Mouse (Mus musculus) midbrain, embryonic 10.5 days (tissue): ENCODE results near the gene BC080695. TPM values are rescaled to one million over a fixed set of nuclear protein-coding genes. Genes with fewer than 3 reads are reported as not detected.
"Not testable (repeated sequence)": the region's sequence is repeated elsewhere in the genome, so short reads cannot be mapped to it uniquely, and the experiment has no call there.

Source experiments
- DNase-seq: peaks from one replicate; pipeline ENCODE4 v3.0.0-alpha.2; 2017; ENCODE audit warnings: low spot score
- H3K27ac ChIP-seq: fragments of 300-500 bp; sonication (generic); replicated peaks from 2 replicates; pipeline ENCODE4 v1.5.1; 2016; ENCODE audit warnings: mild to moderate bottlenecking
- H3K27me3 ChIP-seq: fragments of 300-500 bp; sonication (generic); 2 replicates; pipeline ENCODE4 v1.6.1; 2016; ENCODE audit warnings: low read depth, mild to moderate bottlenecking; ENCODE audit not compliant: poor library complexity, severe bottlenecking
- H3K36me3 ChIP-seq: fragments of 300-500 bp; sonication (generic); 2 replicates; pipeline ENCODE4 v1.6.1; 2016; ENCODE audit warnings: mild to moderate bottlenecking, moderate library complexity
- H3K4me1 ChIP-seq: fragments of 300-500 bp; sonication (generic); 2 replicates; pipeline ENCODE4 v1.6.1; 2016
- H3K4me3 ChIP-seq: fragments of 300-500 bp; sonication (generic); 2 replicates; pipeline ENCODE4 v1.5.1; 2016; ENCODE audit warnings: mild to moderate bottlenecking, moderate library complexity
- H3K9me3 ChIP-seq: fragments of 300-500 bp; sonication (generic); replicated peaks from 2 replicates; pipeline ENCODE4 v1.6.1; 2016; ENCODE audit warnings: mild to moderate bottlenecking
- WGBS: fragments of 180-500 bp; shearing (Covaris S2); methylation state at CpG from one replicate; pipeline ENCODE4 v1.1.7; 2016; 5-methylcytosine and 5-hydroxymethylcytosine counted together
- polyA plus RNA-seq: library from polyadenylated mRNA; unstranded; fragments of >200 nt; fragmentation: Nextera tagmentation; extraction: Ambion mirVana; gene quantifications from 2 replicates; pipeline ENCODE4 v1.2.1, GENCODE M21; 2016

BC080695 gene
- not detected in 2 replicates for polyA plus RNA-seq

DNA sequence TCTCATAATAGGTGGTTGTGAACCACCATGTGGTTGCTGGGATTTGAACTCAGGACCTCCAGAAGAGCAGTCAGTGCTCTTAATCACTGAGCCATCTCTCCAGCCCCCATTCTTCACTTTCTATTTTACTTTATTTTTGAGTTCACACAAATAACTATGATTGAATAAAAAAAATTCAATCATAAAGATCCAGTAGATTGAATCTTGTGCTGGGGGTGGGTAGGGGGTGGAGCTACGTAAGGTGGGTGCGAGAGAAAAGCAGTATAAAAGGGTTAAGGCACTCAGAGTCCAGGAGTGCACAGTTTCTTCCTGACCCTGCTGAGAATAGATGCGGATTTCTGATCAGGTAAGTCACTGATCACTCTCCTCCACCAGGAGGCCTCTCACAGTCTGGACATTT is at the start of gene BC080695, which contains the start of gene Gm13057:
BC080695 (plus strand) TSS at position 301 of the 400 bp plus-strand sequence.
Gm13057 (plus strand) TSS at position 310 of the 400 bp plus-strand sequence.
- not testable (repeated sequence) for H3K9me3 ChIP-seq, DNase-seq, H3K4me1 ChIP-seq, H3K27me3 ChIP-seq, H3K36me3 ChIP-seq, H3K27ac ChIP-seq, H3K4me3 ChIP-seq
- no CpG with 5 or more reads among the region's 3 CpGs for WGBS

DNA sequence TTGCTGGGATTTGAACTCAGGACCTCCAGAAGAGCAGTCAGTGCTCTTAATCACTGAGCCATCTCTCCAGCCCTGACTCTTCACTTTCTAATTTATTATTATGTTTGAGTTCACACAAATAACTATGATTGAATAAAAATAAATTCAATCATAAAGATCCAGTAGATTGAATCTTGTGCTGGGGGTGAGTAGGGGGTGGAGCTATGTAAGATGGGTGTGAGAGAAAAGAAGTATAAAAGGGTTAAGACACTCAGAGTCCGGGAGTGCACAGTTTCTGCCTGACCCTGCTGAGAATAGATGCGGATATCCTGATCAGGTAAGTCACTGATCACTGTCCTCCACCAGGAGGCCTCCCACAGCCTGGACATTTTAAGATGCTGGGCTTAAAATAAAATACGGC is 40.5 kb upstream of the BC080695 start, which contains the start of gene Gm13043:
Gm13043 (plus strand) TSS at position 301 of the 400 bp plus-strand sequence.
- Histone ChIP-seq H3K27me3 (no peaks in the 10 kb centered on the region), H3K4me3 (no peak within 1 kb of the TSS), H3K27ac (no peak within 1 kb of the TSS), H3K4me1 (no peaks in the 10 kb centered on the region), H3K9me3 (peaks cover 12% of the 10 kb centered on the region; the same call in 1 of the 2 replicates), H3K36me3 (no peaks in the 10 kb centered on the region)
- WGBS = 81% methylated on average over 3 of the region's 3 CpGs
- no peak for DNase-seq

DNA sequence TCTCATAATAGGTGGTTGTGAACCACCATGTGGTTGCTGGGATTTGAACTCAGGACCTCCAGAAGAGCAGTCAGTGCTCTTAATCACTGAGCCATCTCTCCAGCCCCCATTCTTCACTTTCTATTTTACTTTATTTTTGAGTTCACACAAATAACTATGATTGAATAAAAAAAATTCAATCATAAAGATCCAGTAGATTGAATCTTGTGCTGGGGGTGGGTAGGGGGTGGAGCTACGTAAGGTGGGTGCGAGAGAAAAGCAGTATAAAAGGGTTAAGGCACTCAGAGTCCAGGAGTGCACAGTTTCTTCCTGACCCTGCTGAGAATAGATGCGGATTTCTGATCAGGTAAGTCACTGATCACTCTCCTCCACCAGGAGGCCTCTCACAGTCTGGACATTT is 15.8 kb upstream of the BC080695 start, which contains the start of gene Gm13040:
Gm13040 (plus strand) TSS at position 301 of the 400 bp plus-strand sequence.
- not testable (repeated sequence) for H3K36me3 ChIP-seq, H3K27ac ChIP-seq, H3K4me1 ChIP-seq, H3K27me3 ChIP-seq, H3K4me3 ChIP-seq, DNase-seq, H3K9me3 ChIP-seq
- no CpG with 5 or more reads among the region's 3 CpGs for WGBS

DNA sequence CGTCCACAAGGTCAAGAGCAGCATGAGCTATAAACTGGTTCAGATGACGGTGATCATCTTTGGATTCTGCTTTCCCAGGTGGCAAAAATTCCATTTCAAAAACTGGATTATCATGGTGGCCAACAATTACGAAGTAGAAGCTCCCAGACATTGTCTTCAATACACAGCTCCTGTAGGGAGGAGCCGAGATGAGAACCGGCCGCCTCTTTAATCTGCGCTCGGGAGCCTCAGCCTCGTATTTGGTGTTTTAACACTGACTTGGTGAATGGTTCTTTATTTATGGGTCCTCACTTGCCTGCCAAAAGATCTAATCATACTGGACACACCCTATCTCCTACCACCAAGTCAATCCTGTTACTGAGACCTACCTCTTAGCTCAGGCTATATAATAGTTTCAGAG is 60.4 kb downstream of the BC080695 start:
- not testable (repeated sequence) for H3K4me3 ChIP-seq, H3K27ac ChIP-seq, H3K36me3 ChIP-seq, DNase-seq, H3K27me3 ChIP-seq, H3K4me1 ChIP-seq
- WGBS = 88% methylated on average over 9 of the region's 9 CpGs
- peaks cover 27% of the 10 kb centered on the region for H3K9me3 ChIP-seq

DNA sequence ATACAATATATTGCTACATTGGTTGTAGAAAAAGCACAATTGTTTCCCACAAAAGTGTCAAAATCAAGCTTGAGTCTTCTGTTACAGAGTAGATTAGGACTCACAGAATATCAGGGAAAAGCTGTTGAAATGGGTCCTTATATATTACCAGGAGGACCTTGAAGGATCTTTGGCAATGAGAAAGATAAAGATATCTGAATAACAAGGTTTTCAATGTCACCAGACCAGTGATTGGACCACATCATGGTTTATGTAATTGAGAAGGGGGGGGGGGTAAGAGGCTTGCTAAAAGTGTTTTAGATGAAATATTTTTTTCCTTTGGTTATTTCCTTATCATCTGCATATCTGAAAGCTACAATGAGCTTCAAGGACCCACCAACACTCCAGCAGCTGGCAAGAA is 63.2 kb downstream of the BC080695 start, which contains the start of gene Gm13083:
Gm13083 (plus strand) TSS at position 301 of the 400 bp plus-strand sequence.
- peaks cover 34% of the 10 kb centered on the region for H3K9me3 ChIP-seq
- H3K4me1 ChIP-seq, H3K4me3 ChIP-seq, H3K27ac ChIP-seq, H3K27me3 ChIP-seq, DNase-seq, H3K36me3 ChIP-seq: not testable (repeated sequence)

DNA sequence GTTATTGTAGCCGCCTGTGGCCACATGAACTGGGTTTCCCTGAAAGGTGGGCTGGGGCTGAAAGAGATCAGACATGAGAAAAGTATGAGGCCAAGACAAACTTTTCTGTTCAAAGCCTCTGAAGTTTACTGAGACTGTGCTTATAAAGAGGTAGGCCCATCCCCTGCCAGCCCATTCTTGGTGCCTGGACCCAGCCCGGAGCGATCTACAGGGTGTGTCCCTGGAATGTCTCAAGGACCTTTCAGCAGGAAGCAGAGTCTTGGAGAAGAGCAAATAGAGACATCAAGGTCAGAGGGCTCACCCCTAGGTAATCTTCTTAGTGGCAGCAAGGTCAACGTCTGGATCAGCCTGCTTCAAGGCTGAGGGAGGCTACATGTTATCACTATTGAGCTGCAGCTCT is 66.6 kb downstream of the BC080695 start:
- H3K4me1 ChIP-seq, DNase-seq, H3K36me3 ChIP-seq, H3K4me3 ChIP-seq, H3K27me3 ChIP-seq, H3K27ac ChIP-seq: not testable (repeated sequence)
- peaks cover 49% of the 10 kb centered on the region for H3K9me3 ChIP-seq
- 87% methylated on average over 4 of the region's 4 CpGs for WGBS

Other genes starting within 250 kb of the BC080695 start
- gene Lrrc38, start 201.9 kb upstream of the BC080695 start, polyA plus RNA-seq = 0.06 and 0.35 TPM in 2 replicates
- gene Pramel1, start 157.3 kb upstream of the BC080695 start, polyA plus RNA-seq = not detected in 2 replicates
- 19.5 and 23.8 TPM in 2 replicates for gene Pramef8, start 139.3 kb upstream of the BC080695 start, polyA plus RNA-seq
- not detected in 2 replicates for gene Oog4, start 101.4 kb upstream of the BC080695 start, polyA plus RNA-seq
- gene Gm13043, start 40.4 kb upstream of the BC080695 start, polyA plus RNA-seq = not detected in 2 replicates
- gene Gm13040, start 15.7 kb upstream of the BC080695 start, polyA plus RNA-seq = not detected in 2 replicates
- gene Gm13057, start within 50 bp of the BC080695 start, polyA plus RNA-seq = not detected in 2 replicates
- not detected in 2 replicates for gene Gm13083, start 63.3 kb downstream of the BC080695 start, polyA plus RNA-seq
- gene Gm13088, start 105.5 kb downstream of the BC080695 start, polyA plus RNA-seq = not detected in 2 replicates
- not detected in 2 replicates for gene Gm13089, start 151.0 kb downstream of the BC080695 start, polyA plus RNA-seq
- not detected in 2 replicates for gene Gm13078, start 167.8 kb downstream of the BC080695 start, polyA plus RNA-seq
- gene Gm13023, start 237.7 kb downstream of the BC080695 start, polyA plus RNA-seq = not detected in 2 replicates